Mouse (Mus musculus): ENCODE data around the gene Tmem191c. TPM values are rescaled to one million over a fixed set of nuclear protein-coding genes. Genes with fewer than 3 reads are reported as not detected.

The Tmem191c gene
- polyA plus RNA-seq (2015; fragmentation: Nextera tagmentation; extraction: Ambion mirVana): 10.1 and 10.8 TPM in 2 replicates

GRCm38 (mm10) chr16:17275721-17276120 is at the start of gene Tmem191c:
TSS of gene Tmem191c (plus strand) at chr16:17276077.

GRCm38 (mm10) chr16:17232794-17233701 is 42.8 kb upstream of the Tmem191c start, which contains the start of gene Hic2:
TSS of gene Hic2 (plus strand) at chr16:17233572.

GRCm38 (mm10) chr16:17331116-17331515 is 55.2 kb downstream of the Tmem191c start, which contains the start of gene Serpind1:
TSS of gene Serpind1 (plus strand) at chr16:17331371.

Other genes starting within 250 kb of the Tmem191c start
- gene Ypel1, start 206.4 kb upstream of the Tmem191c start, polyA plus RNA-seq (2015; fragmentation: Nextera tagmentation; extraction: Ambion mirVana): 3.8 and 4.5 TPM in 2 replicates
- 63.4 and 70.7 TPM in 2 replicates for gene Ppil2, start 164.8 kb upstream of the Tmem191c start, polyA plus RNA-seq (2015; fragmentation: Nextera tagmentation; extraction: Ambion mirVana)
- gene 2610318N02Rik, start 150.9 kb upstream of the Tmem191c start, polyA plus RNA-seq (2015; fragmentation: Nextera tagmentation; extraction: Ambion mirVana): 2.3 and 3.2 TPM in 2 replicates
- 28.0 and 31.3 TPM in 2 replicates for gene Sdf2l1, start 143.7 kb upstream of the Tmem191c start, polyA plus RNA-seq (2015; fragmentation: Nextera tagmentation; extraction: Ambion mirVana)
- gene Ydjc, start 131.5 kb upstream of the Tmem191c start, polyA plus RNA-seq (2015; fragmentation: Nextera tagmentation; extraction: Ambion mirVana): 10.6 and 11.7 TPM in 2 replicates
- 0.47 and 0.94 TPM in 2 replicates for gene Ccdc116, start 128.8 kb upstream of the Tmem191c start, polyA plus RNA-seq (2015; fragmentation: Nextera tagmentation; extraction: Ambion mirVana)
- gene Ube2l3, start 73.4 kb upstream of the Tmem191c start, polyA plus RNA-seq (2015; fragmentation: Nextera tagmentation; extraction: Ambion mirVana): 272 and 295 TPM in 2 replicates
- 0.23 and 0.33 TPM in 2 replicates for gene Rimbp3, start 67.5 kb upstream of the Tmem191c start, polyA plus RNA-seq (2015; fragmentation: Nextera tagmentation; extraction: Ambion mirVana)
- gene Hic2, start 42.5 kb upstream of the Tmem191c start, polyA plus RNA-seq (2015; fragmentation: Nextera tagmentation; extraction: Ambion mirVana): 2.8 and 3.2 TPM in 2 replicates
- gene Serpind1, start 55.3 kb downstream of the Tmem191c start, polyA plus RNA-seq (2015; fragmentation: Nextera tagmentation; extraction: Ambion mirVana): 0.24 and 0.35 TPM in 2 replicates
- gene Snap29, start 129.9 kb downstream of the Tmem191c start, polyA plus RNA-seq (2015; fragmentation: Nextera tagmentation; extraction: Ambion mirVana): 12.3 and 13.3 TPM in 2 replicates
- 17.7 and 19.5 TPM in 2 replicates for gene Pi4ka, start 130.2 kb downstream of the Tmem191c start, polyA plus RNA-seq (2015; fragmentation: Nextera tagmentation; extraction: Ambion mirVana)
- gene Crkl, start 175.9 kb downstream of the Tmem191c start, polyA plus RNA-seq (2015; fragmentation: Nextera tagmentation; extraction: Ambion mirVana): 30.0 and 30.1 TPM in 2 replicates
- gene Aifm3, start 213.5 kb downstream of the Tmem191c start, polyA plus RNA-seq (2015; fragmentation: Nextera tagmentation; extraction: Ambion mirVana): 0.06 and 0.08 TPM in 2 replicates
- 35.7 and 35.8 TPM in 2 replicates for gene Lztr1, start 232.6 kb downstream of the Tmem191c start, polyA plus RNA-seq (2015; fragmentation: Nextera tagmentation; extraction: Ambion mirVana)